Mouse (Mus musculus): ENCODE results near the gene Ryr1.
"Not testable (repeated sequence)": the region's sequence is repeated elsewhere in the genome, so short reads cannot be mapped to it uniquely, and the experiment has no call there.

Ryr1 gene

GRCm38 (mm10) chr7:29146625-29147367, 21.8 kb upstream of the Ryr1 start:
- DNase-seq (ENCODE audit: low spot score) = no peak

- DNase-seq (ENCODE audit: low spot score) = no peak
Observed at GRCm38 (mm10) chr7:29144006-29144405, 19.0 kb upstream of the Ryr1 start.

- DNase-seq (ENCODE audit: low spot score) = no peak
Observed at GRCm38 (mm10) chr7:29141416-29141815, 16.4 kb upstream of the Ryr1 start.

GRCm38 (mm10) chr7:29139237-29139636, 14.3 kb upstream of the Ryr1 start:
- DNase-seq (ENCODE audit: low spot score) = not testable (repeated sequence)

- DNase-seq (ENCODE audit: low spot score) = no peak
Observed at GRCm38 (mm10) chr7:29137429-29137828, 12.4 kb upstream of the Ryr1 start.

- DNase-seq (ENCODE audit: low spot score) = peak; percentile 61
Observed at GRCm38 (mm10) chr7:29134693-29135386, 9.9 kb upstream of the Ryr1 start, which contains the start of gene Rasgrp4. TSS of gene Rasgrp4 (plus strand) at chr7:29134851.

GRCm38 (mm10) chr7:29134230-29134629, 9.3 kb upstream of the Ryr1 start:
- peak; percentile 32 for DNase-seq (ENCODE audit: low spot score)

- DNase-seq (ENCODE audit: low spot score) = peak; percentile 33
Observed at GRCm38 (mm10) chr7:29128725-29129124, 3.7 kb upstream of the Ryr1 start.

- DNase-seq (ENCODE audit: low spot score) = peak; percentile 86
Observed at GRCm38 (mm10) chr7:29126173-29126915, 1.4 kb upstream of the Ryr1 start.

- no peak for DNase-seq (ENCODE audit: low spot score)
Observed at GRCm38 (mm10) chr7:29123531-29124358, 1.2 kb downstream of the Ryr1 start.

- no peak for DNase-seq (ENCODE audit: low spot score)
Observed at GRCm38 (mm10) chr7:29122821-29123220, 2.2 kb downstream of the Ryr1 start.

GRCm38 (mm10) chr7:29119526-29119925, 5.5 kb downstream of the Ryr1 start:
- DNase-seq (ENCODE audit: low spot score) = no peak

GRCm38 (mm10) chr7:29118142-29118851, 6.7 kb downstream of the Ryr1 start:
- DNase-seq (ENCODE audit: low spot score) = peak; percentile 39

- peak; percentile 66 for DNase-seq (ENCODE audit: low spot score)
Observed at GRCm38 (mm10) chr7:29108992-29109955, 15.7 kb downstream of the Ryr1 start.

GRCm38 (mm10) chr7:29101286-29102017, 23.5 kb downstream of the Ryr1 start:
- DNase-seq (ENCODE audit: low spot score) = no peak

GRCm38 (mm10) chr7:29097131-29097530, 27.8 kb downstream of the Ryr1 start:
- no peak for DNase-seq (ENCODE audit: low spot score)

- no peak for DNase-seq (ENCODE audit: low spot score)
Observed at GRCm38 (mm10) chr7:29088817-29089216, 36.2 kb downstream of the Ryr1 start.

- DNase-seq (ENCODE audit: low spot score) = no peak
Observed at GRCm38 (mm10) chr7:29086902-29087301, 38.1 kb downstream of the Ryr1 start.

GRCm38 (mm10) chr7:29085981-29086380, 39.0 kb downstream of the Ryr1 start:
- DNase-seq (ENCODE audit: low spot score) = no peak

Data from embryo, embryonic 10.5 days (tissue).